ENCODE assay signal across 13 mouse cellular contexts in the genomic region with DNA sequence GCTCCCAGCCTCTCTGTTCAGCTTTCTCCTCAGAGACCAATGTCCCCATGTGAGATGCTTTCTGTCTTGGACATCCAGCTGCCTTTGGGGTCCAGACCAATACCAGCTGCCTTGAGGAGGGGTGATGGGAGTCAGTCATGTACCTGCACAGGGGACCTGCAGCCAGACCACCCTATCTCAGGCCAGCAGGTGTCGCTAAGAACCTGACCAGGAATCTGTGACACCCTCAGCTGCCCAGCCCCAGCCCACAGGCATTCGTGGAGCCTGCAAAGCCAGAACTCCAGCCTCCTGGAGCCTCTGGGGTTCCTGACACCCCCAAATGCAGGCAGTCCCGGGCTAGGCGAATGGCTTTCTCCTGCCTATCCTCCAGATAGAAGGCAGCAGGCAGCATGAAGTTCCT. TPM values are rescaled to one million over a fixed set of nuclear protein-coding genes. Genes with fewer than 3 reads are reported as not detected.
DNase-seq lines count a peak whose midpoint lies in the region; ATAC-seq and TF ChIP-seq lines count a peak whose summit lies in the region.
"Had no signal": no experiment of that assay in that cellular context is flagged by ENCODE, and none has a peak within 500 bp of the region (broad histone marks: within the 10 kb centered on the region; RNA-seq: fewer than 3 reads in every experiment).

No protein-coding gene starts in this region.

- TF ChIP-seq POLR2A in thymus, adult 2 months (IDR thresholded peaks at IDR 0.05; ENCODE audit: control insufficient read depth, extremely low read depth, insufficient read depth, low read length, poor library complexity) = no peak

- 0 out of 2 replicates have a peak, but pooled peaks have one; percentile 40 for ATAC-seq in kidney, embryonic 15.5 days (replicated peaks; ENCODE audit: low FRiP score)
- ATAC-seq: forebrain, postnatal 0 days had no signal

- peaks cover 9% of the 10 kb centered on the region for H3K4me1 ChIP-seq in kidney, embryonic 15.5 days
- H3K4me1 ChIP-seq in thymus, adult 2 months (replicated peaks; ENCODE audit: control insufficient read depth, insufficient read depth, low read length) = no peaks in the 10 kb centered on the region

- TF ChIP-seq CTCF in thymus, adult 2 months (IDR thresholded peaks at IDR 0.05; ENCODE audit: borderline replicate concordance, control insufficient read depth, extremely low read depth, insufficient read depth, low read length, poor library complexity) = 0 out of 2 replicates have a peak, but pooled peaks have one; percentile 13

- DNase-seq in kidney, adult 9 months = no peak
- DNase-seq in thymus, adult 2 months = peak; percentile 46
- no peak for DNase-seq in thymus, adult 18-20 months
- DNase-seq in induced T-regulatory cell, adult 2 months (ENCODE audit: low read depth) = peak; percentile 43
- no peak for DNase-seq in adrenal gland, adult 8-10 months
- DNase-seq in gastrocnemius, postnatal 10 days = no peak
- no peak for DNase-seq in frontal cortex, postnatal 36 days (ENCODE audit: low spot score in 2 of 2)
- DNase-seq: forebrain, postnatal 0 days; right cerebral cortex, postnatal 14 days had no signal

- H3K4me3 ChIP-seq in kidney, embryonic 15.5 days (replicated peaks) = no peak overlapping the region
- H3K4me3 ChIP-seq in thymus, adult 2 months (ENCODE audit: control insufficient read depth, insufficient read depth, low read length) = no peak overlapping the region

- no peaks in the 10 kb centered on the region for H3K36me3 ChIP-seq in kidney, embryonic 15.5 days
- H3K36me3 ChIP-seq in thymus, adult 2 months (ENCODE audit: control insufficient read depth, insufficient read depth, low read length) = no peaks in the 10 kb centered on the region

- no peak overlapping the region for H3K27ac ChIP-seq in kidney, embryonic 15.5 days
- H3K27ac ChIP-seq in thymus, adult 2 months (ENCODE audit: control insufficient read depth, insufficient read depth, low read length) = no peak overlapping the region

- no peak overlapping the region for H3K4me2 ChIP-seq in kidney, embryonic 15.5 days
- H3K4me2 ChIP-seq: midbrain, embryonic 11.5 days had no signal

- H3K27me3 ChIP-seq in kidney, embryonic 15.5 days = peaks cover 17% of the 10 kb centered on the region
- H3K27me3 ChIP-seq in thymus, adult 2 months (ENCODE audit: control insufficient read depth, insufficient read depth, low read length) = no peaks in the 10 kb centered on the region

- H3K9ac ChIP-seq in kidney, embryonic 15.5 days = no peak overlapping the region
- H3K9ac ChIP-seq: forebrain, postnatal 0 days had no signal

- WGBS in kidney, embryonic 15.5 days = 13% methylated on average over 4 of the region's 4 CpGs
- 44% methylated on average over 4 of the region's 4 CpGs for WGBS in thymus, adult 2 months

- H3K9me3 ChIP-seq in kidney, embryonic 15.5 days (replicated peaks) = no peaks in the 10 kb centered on the region

RNA-seq across cellular contexts. Expression of a gene that starts 5.5 kb away (rescaled TPM):
- polyA plus RNA-seq in kidney, embryonic 15.5 days (2015; fragmentation: Nextera tagmentation; extraction: Ambion mirVana) = 2.7 and 2.8 TPM in 2 replicates
- polyA plus RNA-seq in thymus, adult 2 months (2012; rRNA removed) = 2.9 and 4.0 TPM in 2 replicates
- total RNA-seq in adrenal gland, adult 8-10 months (2022) = not detected
- not detected for total RNA-seq in gastrocnemius, postnatal 10 days (2021)
- total RNA-seq: left cerebral cortex, adult 18-20 months had no signal

RNA-seq across cellular contexts. Expression of a gene that starts 10.3 kb away (rescaled TPM):
- polyA plus RNA-seq in kidney, embryonic 15.5 days (2015; fragmentation: Nextera tagmentation; extraction: Ambion mirVana) = 71.2 and 81.4 TPM in 2 replicates
- polyA plus RNA-seq in thymus, adult 2 months (2012; rRNA removed) = 92.1 and 92.3 TPM in 2 replicates
- 10 to 100 TPM; 37.8 to 41.6 (median 39.3) TPM for total RNA-seq in adrenal gland, adult 8-10 months (2022)
- total RNA-seq in gastrocnemius, postnatal 10 days (2021) = 10 to 100 TPM; 18.3 to 18.7 TPM

RNA-seq across cellular contexts. Expression of a gene that starts 13.3 kb away (rescaled TPM):
- not detected in 2 replicates for polyA plus RNA-seq in kidney, embryonic 15.5 days (2015; fragmentation: Nextera tagmentation; extraction: Ambion mirVana)
- 0.18 and 0.23 TPM in 2 replicates for polyA plus RNA-seq in thymus, adult 2 months (2012; rRNA removed)
- not detected for total RNA-seq in adrenal gland, adult 8-10 months (2022)
- under 1 TPM; 0.26 to 0.97 TPM for total RNA-seq in gastrocnemius, postnatal 10 days (2021)
- total RNA-seq: heart, postnatal 10 days had no signal
- polyA plus RNA-seq: midbrain, embryonic 11.5 days had no signal

RNA-seq across cellular contexts. Expression of a gene that starts 21.1 kb away (rescaled TPM):
- 10.4 and 12.2 TPM in 2 replicates for polyA plus RNA-seq in kidney, embryonic 15.5 days (2015; fragmentation: Nextera tagmentation; extraction: Ambion mirVana)
- 1.2 TPM in 2 replicates for polyA plus RNA-seq in thymus, adult 2 months (2012; rRNA removed)
- 10 to 100 TPM in 1 of 4 experiments, 1 to 10 TPM in 3; 3.6 to 11.4 (median 6.0) TPM for total RNA-seq in adrenal gland, adult 8-10 months (2022)
- total RNA-seq in gastrocnemius, postnatal 10 days (2021) = 1 to 10 TPM; 2.7 to 5.3 TPM

RNA-seq across cellular contexts. Expression of a gene that starts 23.2 kb away (rescaled TPM):
- 88.4 and 100 TPM in 2 replicates for polyA plus RNA-seq in kidney, embryonic 15.5 days (2015; fragmentation: Nextera tagmentation; extraction: Ambion mirVana)
- 309 and 321 TPM in 2 replicates for polyA plus RNA-seq in thymus, adult 2 months (2012; rRNA removed)
- 10 to 100 TPM; 50.9 to 77.7 (median 69.2) TPM for total RNA-seq in adrenal gland, adult 8-10 months (2022)
- total RNA-seq in gastrocnemius, postnatal 10 days (2021) = 100 to 1,000 TPM; 265 to 287 TPM

Comparison
In these comparisons a context has a peak if more than half of its experiments do, and no peak if none do; other contexts are left out.
1. DNase-seq: peak in thymus, adult 2 months (single experiment) and induced T-regulatory cell, adult 2 months (single experiment); none in kidney, adult 9 months (single experiment), thymus, adult 18-20 months (0 of 2), adrenal gland, adult 8-10 months (single experiment), gastrocnemius, postnatal 10 days (single experiment) and frontal cortex, postnatal 36 days (0 of 2).